Mouse (Mus musculus) bone marrow macrophage, adult 2 months (primary cell): Measurements from ENCODE around the gene Trim2. TPM values are rescaled to one million over a fixed set of nuclear protein-coding genes. Genes with fewer than 3 reads are reported as not detected.

Experiments
- H3K27ac ChIP-seq: 2 replicates; pipeline ENCODE4 v1.5.1; 2012; ENCODE audit warnings: low read depth, low read length; ENCODE audit not compliant: insufficient read depth
- H3K4me1 ChIP-seq: 2 replicates; pipeline ENCODE4 v1.6.1; 2012; ENCODE audit warnings: low read length; ENCODE audit not compliant: control insufficient read depth, insufficient read depth
- H3K4me3 ChIP-seq: 2 replicates; pipeline ENCODE4 v1.5.1; 2012; ENCODE audit warnings: mild to moderate bottlenecking, low read length, moderate library complexity; ENCODE audit not compliant: insufficient read depth
- CTCF ChIP-seq: IDR thresholded peaks from 2 replicates; pipeline ENCODE4 v1.5.1; 2012; ENCODE audit warnings: low read depth, mild to moderate bottlenecking, low read length, moderate library complexity
- POLR2A ChIP-seq: IDR thresholded peaks from 2 replicates; pipeline ENCODE4 v1.6.1; 2012; ENCODE audit warnings: mild to moderate bottlenecking, low read depth, low read length, borderline replicate concordance
- polyA plus RNA-seq: library from polyadenylated mRNA; stranded (reverse); fragments of >200 nt; gene quantifications from 2 replicates; pipeline ENCODE4 v1.2.4, GENCODE M21; 2012; ENCODE audit not compliant: missing spikeins, insufficient read depth, insufficient read length

Gene Trim2
- polyA plus RNA-seq, 1 experiment, result 2.0 TPM

GRCm38 (mm10) chr3:84271058-84271457 lies 35.6 kb downstream of the Trim2 start:
- Histone ChIP-seq H3K4me1 (no peaks in the 10 kb centered on the region), H3K4me3 (no peak overlapping the region), H3K27ac (no peak overlapping the region)
- TF ChIP-seq POLR2A (no peak), CTCF (no peak)

- TF ChIP-seq POLR2A (no peak), CTCF (no peak)
- H3K27ac ChIP-seq, result no peak overlapping the region
Measured at GRCm38 (mm10) chr3:84270624-84270995, 36.1 kb downstream of the Trim2 start.

GRCm38 (mm10) chr3:84269987-84270623 lies 36.6 kb downstream of the Trim2 start:
- no peak overlapping the region for H3K4me3 ChIP-seq
- TF ChIP-seq POLR2A (no peak), CTCF (no peak)
- H3K4me1 ChIP-seq, result no peaks in the 10 kb centered on the region
- no peak overlapping the region for H3K27ac ChIP-seq

More at GRCm38 (mm10) chr3:84270624-84270995, 36.1 kb downstream of the Trim2 start:
- H3K4me1 ChIP-seq, result no peaks in the 10 kb centered on the region
- no peak overlapping the region for H3K4me3 ChIP-seq

GRCm38 (mm10) chr3:84268434-84268833 lies 38.2 kb downstream of the Trim2 start:
- Histone ChIP-seq H3K4me3 (no peak overlapping the region), H3K4me1 (no peaks in the 10 kb centered on the region), H3K27ac (no peak overlapping the region)
- TF ChIP-seq CTCF, result no peak
- no peak for TF ChIP-seq POLR2A

GRCm38 (mm10) chr3:84266391-84266931 lies 40.2 kb downstream of the Trim2 start:
- Histone ChIP-seq H3K27ac (no peak overlapping the region), H3K4me3 (no peak overlapping the region), H3K4me1 (peaks cover 5% of the 10 kb centered on the region)
- no peak for TF ChIP-seq POLR2A
- TF ChIP-seq CTCF, result no peak

GRCm38 (mm10) chr3:84265084-84265483 lies 41.6 kb downstream of the Trim2 start:
- peaks cover 10% of the 10 kb centered on the region for H3K4me1 ChIP-seq
- H3K4me3 ChIP-seq, result no peak overlapping the region
- no peak overlapping the region for H3K27ac ChIP-seq
- TF ChIP-seq CTCF (no peak), POLR2A (no peak)

- H3K4me3 ChIP-seq, result no peak overlapping the region
- peaks cover 10% of the 10 kb centered on the region for H3K4me1 ChIP-seq
- H3K27ac ChIP-seq, result no peak overlapping the region
- TF ChIP-seq CTCF (no peak), POLR2A (no peak)
Measured at GRCm38 (mm10) chr3:84264395-84264794, 42.3 kb downstream of the Trim2 start.

- peaks cover 12% of the 10 kb centered on the region for H3K4me1 ChIP-seq
- H3K4me3 ChIP-seq, result no peak overlapping the region
- TF ChIP-seq CTCF, result no peak
- no peak for TF ChIP-seq POLR2A
- no peak overlapping the region for H3K27ac ChIP-seq
Measured at GRCm38 (mm10) chr3:84262804-84263203, 43.9 kb downstream of the Trim2 start.

- TF ChIP-seq POLR2A (no peak), CTCF (no peak)
- Histone ChIP-seq H3K4me3 (no peak overlapping the region), H3K27ac (no peak overlapping the region), H3K4me1 (peaks cover 12% of the 10 kb centered on the region)
Measured at GRCm38 (mm10) chr3:84261863-84262262, 44.8 kb downstream of the Trim2 start.

GRCm38 (mm10) chr3:84260837-84261236 lies 45.8 kb downstream of the Trim2 start:
- H3K27ac ChIP-seq, result no peak overlapping the region
- no peak for TF ChIP-seq CTCF
- no peak for TF ChIP-seq POLR2A
- H3K4me1 ChIP-seq, result peaks cover 12% of the 10 kb centered on the region
- H3K4me3 ChIP-seq, result no peak overlapping the region
